Mouse (Mus musculus): Measurements from ENCODE around the gene Fyn. TPM values are rescaled to one million over a fixed set of nuclear protein-coding genes. Genes with fewer than 3 reads are reported as not detected.

Fyn gene
- polyA plus RNA-seq, 1 experiment from 2014 or later: 79.1 TPM

Other genes with a start within 250 kb of the Fyn start
- gene Fam229b, start 234.9 kb upstream of the Fyn start, polyA plus RNA-seq (2015; fragmentation: Nextera tagmentation; extraction: Ambion mirVana): 28.0 and 33.6 TPM in 2 replicates
- 6.6 and 8.6 TPM in 2 replicates for gene Tube1, start 234.9 kb upstream of the Fyn start, polyA plus RNA-seq (2015; fragmentation: Nextera tagmentation; extraction: Ambion mirVana)
- 0.36 and 0.43 TPM in 2 replicates for gene Ccn6, start 205.1 kb upstream of the Fyn start, polyA plus RNA-seq (2015; fragmentation: Nextera tagmentation; extraction: Ambion mirVana)
- gene Traf3ip2, start 244.1 kb downstream of the Fyn start, polyA plus RNA-seq (2015; fragmentation: Nextera tagmentation; extraction: Ambion mirVana): 7.4 and 7.9 TPM in 2 replicates

All from hindbrain, embryonic 15.5 days (tissue).